Mouse (Mus musculus): ENCODE measurements at regions not wholly inside any gene's neighbourhood (a gene's known extent, or its start where the extent isn't known, plus 50 kb on each side); places are given as distances from the start of the nearest gene placed in this dataset.
"Not testable (repeated sequence)": the region's sequence is repeated elsewhere in the genome, so short reads cannot be mapped to it uniquely, and the experiment has no call there.

DNA sequence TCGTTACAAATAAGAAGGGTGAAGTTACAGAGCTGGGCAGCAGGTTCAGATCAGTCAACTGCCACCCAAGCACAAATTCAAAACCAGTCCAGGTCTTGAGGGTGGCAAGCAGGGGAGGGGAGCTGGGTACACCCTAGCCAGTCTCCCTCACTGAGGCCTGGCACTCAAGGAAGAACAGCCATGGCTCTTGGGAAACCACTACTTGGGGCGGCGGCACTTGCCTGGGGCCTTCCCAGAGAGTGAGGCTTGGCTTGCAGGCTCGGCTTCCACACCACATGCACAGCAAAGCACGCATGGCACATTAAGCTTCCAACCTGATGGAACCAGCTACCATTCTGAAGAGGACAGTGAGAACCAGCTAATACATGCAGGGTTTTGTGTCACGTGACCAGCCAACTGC is 127.9 kb upstream of the Pou3f3 start:
- DNase-seq, result peak; percentile 6 to 47

GRCm38 (mm10) chr1:42585191-42585590 is 110.4 kb upstream of the Pou3f3 start:
- DNase-seq, result no peak

DNA sequence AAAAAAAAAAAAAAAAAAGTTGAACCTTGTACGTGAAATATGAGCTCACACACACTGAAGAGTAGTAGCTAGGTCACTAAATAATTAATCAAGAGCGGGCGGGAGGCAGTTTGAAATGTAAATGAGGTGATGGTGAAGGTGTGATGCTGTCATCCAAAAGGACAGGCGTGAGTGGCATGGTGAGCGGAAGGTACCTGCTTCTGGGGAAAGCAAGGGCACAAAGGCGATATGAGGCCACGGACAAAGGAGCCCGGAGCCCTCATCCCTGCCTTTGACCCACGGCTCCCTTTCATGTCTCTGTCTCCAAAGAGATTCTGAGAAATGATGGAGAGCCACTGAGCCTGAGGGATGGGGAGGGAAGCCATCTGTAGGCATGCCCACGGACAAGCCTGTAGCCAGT is 107.1 kb upstream of the Pou3f3 start:
- no peak for DNase-seq

- no peak for DNase-seq
These were observed 106.1 kb upstream of the Pou3f3 start for GRCm38 (mm10) chr1:42589442-42589841.

DNA sequence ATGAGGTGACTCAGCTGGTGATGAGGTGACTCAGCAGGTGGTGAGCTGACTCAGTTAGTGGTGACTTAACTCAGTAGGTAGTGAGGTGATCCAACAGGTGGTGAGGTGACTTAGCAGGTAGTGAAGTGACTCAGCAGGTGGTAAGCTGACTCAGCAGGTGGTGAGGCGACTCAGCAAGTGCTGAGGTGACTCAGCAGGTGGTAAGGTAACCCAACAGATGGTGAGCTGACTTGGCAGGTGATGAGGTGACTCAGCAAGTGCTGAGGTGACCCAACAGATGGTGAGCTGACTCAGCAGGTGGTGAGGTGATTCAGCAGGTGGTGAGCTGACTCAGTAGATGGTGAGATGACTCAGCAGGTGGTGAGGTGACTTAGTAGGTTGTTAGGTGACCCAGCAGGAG is 103.7 kb upstream of the Pou3f3 start:
- no peak for DNase-seq

DNA sequence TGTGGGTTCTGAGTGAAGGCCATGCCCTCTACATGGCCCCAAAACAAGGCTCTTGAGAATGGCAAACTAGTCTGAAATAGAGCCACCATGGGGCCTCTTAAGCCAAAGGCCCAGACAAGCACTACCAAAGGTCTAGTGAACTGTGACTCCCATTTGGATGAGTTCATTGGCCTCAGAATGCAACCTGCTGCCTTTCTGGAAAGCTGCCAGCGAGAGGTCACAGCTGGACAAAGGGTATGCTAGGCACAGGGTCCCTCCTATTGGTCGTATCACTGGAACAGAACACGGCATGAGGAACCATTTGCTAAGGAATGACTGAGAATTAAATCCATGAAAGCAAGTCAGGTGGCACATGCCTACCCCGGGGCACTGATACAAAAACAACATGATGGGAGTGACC is 98.5 kb upstream of the Pou3f3 start:
- peak; percentile 14 to 63 for DNase-seq

- no peak for DNase-seq
These were observed 96.3 kb upstream of the Pou3f3 start for GRCm38 (mm10) chr1:42599238-42599637.

DNA sequence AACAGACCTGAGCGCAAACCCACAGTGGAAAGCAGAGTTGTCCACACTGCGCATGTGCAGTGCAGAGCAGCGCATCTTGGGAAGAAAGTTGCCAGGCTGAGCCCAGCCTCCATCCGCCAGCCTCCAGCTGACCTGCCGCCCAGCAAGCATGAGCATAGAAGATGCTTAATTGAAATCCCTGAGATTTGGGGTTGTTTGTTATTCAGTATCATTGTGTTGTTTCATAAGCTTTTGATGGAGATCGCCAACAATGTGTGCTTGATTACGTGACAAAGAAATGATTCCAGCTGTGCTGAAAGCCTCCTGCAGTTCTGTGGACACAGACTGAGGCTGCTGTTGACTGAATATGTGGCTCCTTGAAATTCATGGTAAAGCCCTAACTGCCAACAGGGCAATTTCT is 89.3 kb upstream of the Pou3f3 start:
- no peak for DNase-seq

GRCm38 (mm10) chr1:42607466-42608043 is 88.0 kb upstream of the Pou3f3 start:
- DNase-seq, result not testable (repeated sequence)

GRCm38 (mm10) chr1:42623766-42624165 is 71.8 kb upstream of the Pou3f3 start:
- no peak for DNase-seq

GRCm38 (mm10) chr1:42628800-42629199 is 66.8 kb upstream of the Pou3f3 start:
- no peak for DNase-seq

DNA sequence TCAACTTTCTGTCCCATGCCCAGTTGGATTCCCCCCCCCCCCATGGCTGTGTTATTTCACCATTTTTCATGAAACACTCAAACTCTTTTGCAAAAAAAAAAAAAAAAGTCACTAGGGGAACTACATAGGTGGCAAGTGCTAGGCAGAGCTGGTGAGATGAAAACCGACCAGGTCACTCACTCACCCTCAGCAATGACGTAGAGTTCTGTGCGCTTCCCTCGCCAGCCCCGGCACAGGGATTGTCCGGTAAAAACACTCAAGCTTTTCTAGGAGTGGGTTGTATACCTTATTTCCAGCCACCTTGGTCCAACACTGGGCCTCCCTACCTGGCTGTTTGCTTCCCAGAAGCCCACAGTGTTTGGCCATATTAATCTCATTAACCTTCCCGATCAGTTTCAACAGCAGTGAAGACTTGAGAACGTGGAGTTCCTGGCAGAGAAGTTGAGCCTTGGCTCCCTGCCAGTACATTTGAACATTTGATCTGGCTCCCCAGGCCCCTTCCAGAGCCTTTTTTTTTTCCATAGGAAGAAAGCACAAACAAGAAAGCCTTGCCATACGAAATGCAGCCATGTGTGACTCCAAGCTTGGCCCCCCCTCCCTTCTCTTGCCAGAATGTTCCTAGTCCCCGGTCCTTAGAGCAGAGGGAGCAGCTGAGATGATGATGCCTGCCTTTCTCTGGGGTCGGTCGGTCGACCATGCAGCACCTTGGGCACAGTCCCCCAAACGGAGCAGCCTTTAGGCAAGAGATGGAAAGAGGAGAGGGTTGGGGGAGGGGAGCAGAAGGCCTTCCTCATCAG is 65.9 kb upstream of the Pou3f3 start:
- DNase-seq, result peak; percentile 58 to 78

DNA sequence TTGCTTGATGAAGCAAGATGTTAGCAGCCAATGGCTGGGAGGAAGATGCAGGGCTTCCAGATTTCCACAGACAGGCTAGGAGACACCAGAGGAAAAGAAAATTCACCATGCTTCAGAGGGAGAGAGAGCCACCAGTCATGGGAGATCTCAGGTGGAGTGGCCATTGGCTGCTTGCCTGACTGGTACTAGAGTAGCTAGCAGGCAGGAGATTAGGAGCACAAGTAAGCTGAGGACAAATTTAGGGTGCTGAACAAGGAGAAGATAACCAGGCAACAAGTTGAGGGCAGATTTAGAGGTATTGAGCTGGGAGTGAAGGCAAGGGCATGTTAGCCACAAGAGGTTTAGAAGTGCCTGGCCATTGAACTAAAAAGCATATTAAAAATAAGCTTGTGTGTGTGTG is 63.3 kb upstream of the Pou3f3 start:
- no peak for DNase-seq

- no peak for DNase-seq
These were observed 59.0 kb upstream of the Pou3f3 start for GRCm38 (mm10) chr1:42636558-42636957.

All from kidney, postnatal 25 days (tissue).